Mouse (Mus musculus) stomach, postnatal 0 days (tissue): Measurements from ENCODE around the gene C1qtnf1.

ENCODE experiments used
- CTCF ChIP-seq: IDR thresholded peaks from 2 replicates; pipeline ENCODE4 v1.5.1; 2016; ENCODE audit warnings: antibody characterized with exemption, low read depth, mild to moderate bottlenecking, moderate library complexity
- EP300 ChIP-seq: optimal IDR thresholded peaks from 2 replicates; pipeline ENCODE3; 2016; ENCODE audit warnings: antibody characterized with exemption

GRCm38 (mm10) chr11:118403951-118404899 is 23.8 kb upstream of the C1qtnf1 start:
- TF ChIP-seq EP300 (no peak), CTCF (no peak)
